Mouse (Mus musculus): ENCODE data around the gene Ciao2b. TPM values are rescaled to one million over a fixed set of nuclear protein-coding genes. Genes with fewer than 3 reads are reported as not detected.

Ciao2b gene
- polyA plus RNA-seq, 1 experiment: 61.8 TPM

- Histone ChIP-seq H3K4me1 (ENCODE audit: control insufficient read depth, insufficient read depth, low read length) (peaks cover 8% of the 10 kb centered on the region), H3K27me3 (ENCODE audit: control insufficient read depth, insufficient read depth, low read length) (no peaks in the 10 kb centered on the region), H3K36me3 (ENCODE audit: control insufficient read depth, insufficient read depth, low read length) (no peaks in the 10 kb centered on the region), H3K4me3 (ENCODE audit: control insufficient read depth, low read depth, low read length) (no peak overlapping the region), H3K27ac (ENCODE audit: control insufficient read depth, insufficient read depth, low read depth, low read length) (no peak overlapping the region)
- TF ChIP-seq POLR2A (IDR thresholded peaks at IDR 0.05; ENCODE audit: control insufficient read depth, low read depth, low read length) (no peak), CTCF (IDR thresholded peaks at IDR 0.05; ENCODE audit: control insufficient read depth, insufficient read depth, insufficient replicate concordance, low read depth, low read length) (no peak)
Measured at GRCm38 (mm10) chr8:104593536-104594325, 48.0 kb downstream of the Ciao2b start.

- TF ChIP-seq CTCF (IDR thresholded peaks at IDR 0.05; ENCODE audit: control insufficient read depth, insufficient read depth, insufficient replicate concordance, low read depth, low read length): no peak
- TF ChIP-seq POLR2A (IDR thresholded peaks at IDR 0.05; ENCODE audit: control insufficient read depth, low read depth, low read length): no peak
- H3K4me3 ChIP-seq (ENCODE audit: control insufficient read depth, low read depth, low read length): no peak overlapping the region
- no peak overlapping the region for H3K27ac ChIP-seq (ENCODE audit: control insufficient read depth, insufficient read depth, low read depth, low read length)
- no peaks in the 10 kb centered on the region for H3K27me3 ChIP-seq (ENCODE audit: control insufficient read depth, insufficient read depth, low read length)
- H3K4me1 ChIP-seq (ENCODE audit: control insufficient read depth, insufficient read depth, low read length): peaks cover 8% of the 10 kb centered on the region
- H3K36me3 ChIP-seq (ENCODE audit: control insufficient read depth, insufficient read depth, low read length): no peaks in the 10 kb centered on the region
Measured at GRCm38 (mm10) chr8:104592566-104592965, 49.2 kb downstream of the Ciao2b start.

- Histone ChIP-seq H3K27ac (ENCODE audit: control insufficient read depth, insufficient read depth, low read depth, low read length) (peak overlapping the region; percentile 91), H3K36me3 (ENCODE audit: control insufficient read depth, insufficient read depth, low read length) (no peaks in the 10 kb centered on the region)
Measured at GRCm38 (mm10) chr8:104591856-104592255, 49.9 kb downstream of the Ciao2b start.

GRCm38 (mm10) chr8:104591133-104591834, 50.5 kb downstream of the Ciao2b start, which contains the start of gene Pdp2:
TSS of gene Pdp2 (plus strand) at chr8:104591451.
- no peaks in the 10 kb centered on the region for H3K36me3 ChIP-seq (ENCODE audit: control insufficient read depth, insufficient read depth, low read length)
- H3K27me3 ChIP-seq (ENCODE audit: control insufficient read depth, insufficient read depth, low read length): no peaks in the 10 kb centered on the region
- peak within 1 kb of the TSS; percentile 97 for H3K4me3 ChIP-seq (ENCODE audit: control insufficient read depth, low read depth, low read length)
- H3K4me1 ChIP-seq (ENCODE audit: control insufficient read depth, insufficient read depth, low read length): peaks cover 8% of the 10 kb centered on the region
- TF ChIP-seq POLR2A (IDR thresholded peaks at IDR 0.05; ENCODE audit: control insufficient read depth, low read depth, low read length) (peak; percentile 68), CTCF (IDR thresholded peaks at IDR 0.05; ENCODE audit: control insufficient read depth, insufficient read depth, insufficient replicate concordance, low read depth, low read length) (no peak)
- H3K27ac ChIP-seq (ENCODE audit: control insufficient read depth, insufficient read depth, low read depth, low read length): peak within 1 kb of the TSS; percentile 91

More at GRCm38 (mm10) chr8:104591856-104592255, 49.9 kb downstream of the Ciao2b start:
- Histone ChIP-seq H3K27me3 (ENCODE audit: control insufficient read depth, insufficient read depth, low read length) (no peaks in the 10 kb centered on the region), H3K4me3 (ENCODE audit: control insufficient read depth, low read depth, low read length) (peak overlapping the region; percentile 97), H3K4me1 (ENCODE audit: control insufficient read depth, insufficient read depth, low read length) (peaks cover 8% of the 10 kb centered on the region)
- no peak for TF ChIP-seq CTCF (IDR thresholded peaks at IDR 0.05; ENCODE audit: control insufficient read depth, insufficient read depth, insufficient replicate concordance, low read depth, low read length)
- TF ChIP-seq POLR2A (IDR thresholded peaks at IDR 0.05; ENCODE audit: control insufficient read depth, low read depth, low read length): no peak

GRCm38 (mm10) chr8:104590284-104590683, 51.5 kb downstream of the Ciao2b start:
- TF ChIP-seq POLR2A (IDR thresholded peaks at IDR 0.05; ENCODE audit: control insufficient read depth, low read depth, low read length) (no peak), CTCF (IDR thresholded peaks at IDR 0.05; ENCODE audit: control insufficient read depth, insufficient read depth, insufficient replicate concordance, low read depth, low read length) (no peak)
- H3K36me3 ChIP-seq (ENCODE audit: control insufficient read depth, insufficient read depth, low read length): no peaks in the 10 kb centered on the region

More at GRCm38 (mm10) chr8:104590284-104590683, 51.5 kb downstream of the Ciao2b start:
- Histone ChIP-seq H3K4me1 (ENCODE audit: control insufficient read depth, insufficient read depth, low read length) (peaks cover 8% of the 10 kb centered on the region), H3K27ac (ENCODE audit: control insufficient read depth, insufficient read depth, low read depth, low read length) (no peak overlapping the region), H3K27me3 (ENCODE audit: control insufficient read depth, insufficient read depth, low read length) (no peaks in the 10 kb centered on the region), H3K4me3 (ENCODE audit: control insufficient read depth, low read depth, low read length) (no peak overlapping the region)

Other genes with a start within 250 kb of the Ciao2b start
- 2.0 and 2.2 TPM in 2 replicates for gene Cmtm4, start 246.2 kb downstream of the Ciao2b start, polyA plus RNA-seq (2012; rRNA removed)
- 61.1 and 64.6 TPM in 2 replicates for gene Dync1li2, start 198.9 kb downstream of the Ciao2b start, polyA plus RNA-seq (2012; rRNA removed)
- 5.6 and 6.7 TPM in 2 replicates for gene Terb1, start 132.1 kb downstream of the Ciao2b start, polyA plus RNA-seq (2012; rRNA removed)
- gene Nae1, start 107.3 kb downstream of the Ciao2b start, polyA plus RNA-seq (2012; rRNA removed): 15.9 and 26.0 TPM in 2 replicates
- gene Car7, start 107.3 kb downstream of the Ciao2b start, polyA plus RNA-seq (2012; rRNA removed): 5.4 and 7.1 TPM in 2 replicates
- gene Pdp2, start 50.5 kb downstream of the Ciao2b start, polyA plus RNA-seq (2012; rRNA removed): 1.2 and 1.3 TPM in 2 replicates
- gene Cdh16, start 17.6 kb downstream of the Ciao2b start, polyA plus RNA-seq (2012; rRNA removed): 1.3 TPM in 1 of 2 replicates, not detected in the other
- gene Rrad, start 10.6 kb downstream of the Ciao2b start, polyA plus RNA-seq (2012; rRNA removed): 0.36 and 0.42 TPM in 2 replicates
- gene Ces2a, start 92.0 kb upstream of the Ciao2b start, polyA plus RNA-seq (2012; rRNA removed): 0.05 TPM in 1 of 2 replicates, not detected in the other
- 0.11 TPM in 1 of 2 replicates, not detected in the other for gene Ces2b, start 189.6 kb upstream of the Ciao2b start, polyA plus RNA-seq (2012; rRNA removed)
- gene Ces2c, start 205.1 kb upstream of the Ciao2b start, polyA plus RNA-seq (2012; rRNA removed): 0.05 TPM in 1 of 2 replicates, not detected in the other

All from testis, adult 2 months (tissue).